Mouse (Mus musculus) liver, embryonic 14.5 days (tissue): ENCODE data around the gene Gadl1. TPM values are rescaled to one million over a fixed set of nuclear protein-coding genes. Genes with fewer than 3 reads are reported as not detected.

ENCODE experiments used
- ATAC-seq: fragments of 200-750 bp; cut with Nextera tagmentation; 2 replicates; pipeline ENCODE4 v1.8.0; 2017; ENCODE audit warnings: moderate number of reproducible peaks, mild to moderate bottlenecking, moderate library complexity; ENCODE audit not compliant: insufficient read depth
- DNase-seq, 3 experiments: peaks; one replicate each; pipeline ENCODE4 v3.0.0-alpha.2; 2012 to 2013; ENCODE audit warnings: low read depth in 3 of 3, low spot score in 3 of 3
- H3K27ac ChIP-seq: fragments of 300-500 bp; sonication (generic); 2 replicates; pipeline ENCODE4 v1.5.1; 2014; ENCODE audit warnings: moderate library complexity, mild to moderate bottlenecking, control low read depth, inconsistent platforms
- H3K27me3 ChIP-seq: fragments of 300-500 bp; sonication (generic); 2 replicates; pipeline ENCODE4 v1.6.1; 2014; ENCODE audit warnings: mild to moderate bottlenecking, low read length, moderate library complexity; ENCODE audit not compliant: control insufficient read depth, insufficient read depth
- H3K36me3 ChIP-seq: fragments of 300-500 bp; sonication (generic); replicated peaks from 2 replicates; pipeline ENCODE4 v1.6.1; 2014; ENCODE audit warnings: low read depth; ENCODE audit not compliant: control insufficient read depth, insufficient read depth
- H3K4me1 ChIP-seq, 2 experiments: fragments of 200-500 bp in 1 of 2; fragments of 300-500 bp in 1 of 2; sonication (generic) in 1 of 2; replicated peaks; 2 replicates each; pipeline ENCODE4 v1.6.1; 2012 to 2014; ENCODE audit warnings: antibody characterized with exemption in 1 of 2, inconsistent platforms in 1 of 2, low read length in 1 of 2; ENCODE audit not compliant: control insufficient read depth in 2 of 2, insufficient read depth in 2 of 2
- H3K4me2 ChIP-seq: fragments of 300-500 bp; sonication (generic); 2 replicates; pipeline ENCODE4 v1.6.1; 2014; ENCODE audit warnings: low read depth, mild to moderate bottlenecking, control low read depth, moderate library complexity
- H3K4me3 ChIP-seq, 2 experiments: fragments of 200-500 bp in 1 of 2; fragments of 300-500 bp in 1 of 2; sonication (generic) in 1 of 2; 2 replicates each; pipeline ENCODE4 v1.5.1; 2012 to 2014; ENCODE audit warnings: low read depth in 2 of 2, low read length in 2 of 2, mild to moderate bottlenecking in 2 of 2, control low read depth in 1 of 2, inconsistent platforms in 1 of 2, moderate library complexity in 1 of 2; ENCODE audit not compliant: insufficient read depth in 1 of 2
- H3K9ac ChIP-seq: fragments of 300-500 bp; sonication (generic); replicated peaks from 2 replicates; pipeline ENCODE4 v1.6.1; 2014; ENCODE audit warnings: mild to moderate bottlenecking, control low read depth, moderate library complexity
- H3K9me3 ChIP-seq: fragments of 300-500 bp; sonication (generic); 2 replicates; pipeline ENCODE4 v1.6.1; 2016; ENCODE audit warnings: low read length, mixed read lengths; ENCODE audit not compliant: control insufficient read depth
- CTCF ChIP-seq: IDR thresholded peaks from 2 replicates; pipeline ENCODE4 v1.5.1; 2016; ENCODE audit warnings: antibody characterized with exemption, low read depth, control low read depth
- EP300 ChIP-seq: IDR thresholded peaks from 2 replicates; pipeline ENCODE4 v1.6.1; 2016; ENCODE audit warnings: antibody characterized with exemption, low read depth
- WGBS: fragments of 180-500 bp; shearing (Covaris S2); extraction: QIAGEN DNeasy Blood & Tissue Kit; methylation state at CpG from one replicate; pipeline ENCODE4 v1.1.7; 2014; ENCODE audit not compliant: insufficient replicate concordance; 5-methylcytosine and 5-hydroxymethylcytosine counted together
- polyA plus RNA-seq, 2 experiments: library from polyadenylated mRNA; depleted of rRNA in 1 of 2; stranded (reverse) in 1 of 2; unstranded in 1 of 2; fragments of >200 nt; fragmentation: Nextera tagmentation in 1 of 2; extraction: Ambion mirVana in 1 of 2; gene quantifications; 2 replicates each; pipeline versions ENCODE4 v1.2.1 to v1.2.3; 2012 to 2014

Gadl1 gene
- polyA plus RNA-seq, 2 experiments = 0.23 TPM; not detected in 1

DNA sequence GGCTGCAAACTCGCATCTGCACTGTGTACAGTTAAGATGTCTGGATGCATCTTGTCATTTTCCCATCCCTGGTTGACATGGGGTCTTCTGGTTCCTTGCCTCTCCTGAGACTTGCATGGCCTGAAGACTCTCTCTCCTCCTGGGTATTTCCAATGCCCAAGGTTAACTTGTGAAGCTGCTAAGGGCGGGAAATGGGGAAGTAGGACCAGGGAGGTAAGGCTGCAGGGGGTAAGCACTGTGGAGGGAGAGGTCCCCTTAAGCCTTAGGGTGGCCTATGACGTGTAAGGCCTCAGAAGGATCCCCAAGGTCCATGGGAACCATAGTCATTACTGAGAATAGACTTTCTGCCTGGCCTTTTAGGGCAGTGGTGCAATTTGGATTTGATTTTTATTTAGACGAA is 132.1 kb downstream of the Gadl1 start:
- Histone ChIP-seq H3K4me1 (no peaks in the 10 kb centered on the region), H3K4me2 (no peak overlapping the region), H3K9ac (no peak overlapping the region), H3K27ac (no peak overlapping the region), H3K27me3 (no peaks in the 10 kb centered on the region), H3K36me3 (no peaks in the 10 kb centered on the region), H3K4me3 (no peak overlapping the region), H3K9me3 (no peaks in the 10 kb centered on the region)
- DNase-seq = no peak
- 47% methylated on average over 4 of the region's 4 CpGs for WGBS
- TF ChIP-seq EP300 = no peak
- no peak for TF ChIP-seq CTCF
- ATAC-seq = no peak

DNA sequence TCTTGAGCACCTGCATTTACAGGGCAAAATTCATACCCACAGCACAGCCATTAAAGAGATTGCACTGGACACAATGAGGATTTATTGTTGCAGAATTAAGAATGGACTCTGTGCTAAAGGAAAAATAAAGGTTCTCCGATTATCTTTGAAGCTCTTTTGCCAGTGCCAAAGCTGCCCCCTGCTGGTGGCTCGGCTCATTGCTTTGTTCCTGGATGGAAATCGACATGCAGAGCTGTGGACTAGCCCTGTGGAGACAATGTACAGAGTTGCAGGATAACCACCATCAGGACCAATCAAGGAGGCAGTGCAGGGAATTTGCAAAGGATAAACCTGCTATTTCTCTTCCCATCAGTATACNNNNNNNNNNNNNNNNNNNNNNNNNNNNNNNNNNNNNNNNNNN is 132.5 kb downstream of the Gadl1 start:
- H3K4me2 ChIP-seq = no peak overlapping the region
- H3K4me1 ChIP-seq = no peaks in the 10 kb centered on the region
- H3K9me3 ChIP-seq = no peaks in the 10 kb centered on the region
- no peaks in the 10 kb centered on the region for H3K36me3 ChIP-seq
- ATAC-seq (no peak), DNase-seq (peak in 2 of 3 experiments; percentile 3)
- no peak overlapping the region for H3K27ac ChIP-seq
- WGBS = 10% methylated on average over 3 of the region's 3 CpGs
- no peak for TF ChIP-seq EP300
- TF ChIP-seq CTCF = peak; percentile 80
- no peaks in the 10 kb centered on the region for H3K27me3 ChIP-seq
- no peak overlapping the region for H3K4me3 ChIP-seq
- no peak overlapping the region for H3K9ac ChIP-seq

DNA sequence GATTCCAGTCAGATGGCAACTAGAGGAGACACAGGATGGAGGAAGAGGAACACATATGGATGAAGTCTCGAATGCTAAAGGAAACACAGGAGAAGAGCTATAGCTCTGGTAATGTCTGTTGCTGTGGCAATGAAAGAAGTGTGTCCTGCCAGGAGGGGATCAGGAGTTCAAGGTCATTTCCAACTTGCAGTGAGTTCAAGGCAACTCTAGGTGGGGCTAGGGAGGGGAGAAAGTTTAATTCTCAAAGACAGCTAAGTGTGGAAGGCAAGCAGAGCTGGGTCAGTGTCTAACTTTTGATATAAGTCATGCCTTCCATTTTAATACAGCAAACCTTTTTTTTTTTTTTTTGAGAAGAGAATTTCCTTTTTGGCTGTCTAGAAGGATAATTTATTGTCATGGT is 140.7 kb downstream of the Gadl1 start:
- no peaks in the 10 kb centered on the region for H3K36me3 ChIP-seq
- 38% methylated on average over 1 of the region's 1 CpGs for WGBS

DNA sequence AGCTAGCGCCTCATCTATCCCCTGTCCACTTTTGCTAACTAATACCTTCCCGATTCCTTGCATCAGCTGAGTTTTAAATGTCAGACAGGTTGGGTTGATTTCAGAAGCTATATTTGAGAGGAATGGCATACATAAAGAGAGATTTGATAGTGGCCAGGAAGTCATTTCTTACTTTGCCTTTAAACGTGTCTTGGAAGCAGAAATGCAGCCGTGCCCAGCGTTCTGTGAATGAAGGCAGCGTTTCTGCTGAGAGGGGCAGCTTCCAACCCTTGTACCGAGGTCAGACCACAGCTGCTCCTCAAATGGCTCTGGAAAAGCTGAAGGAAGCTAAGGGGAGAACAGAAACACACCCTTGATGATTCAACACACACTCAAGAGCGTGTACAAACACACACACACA is 144.7 kb downstream of the Gadl1 start:
- Histone ChIP-seq H3K27me3 (no peaks in the 10 kb centered on the region), H3K4me1 (no peaks in the 10 kb centered on the region)
- DNase-seq = no peak

More for the DNA sequence above, 140.7 kb downstream of the Gadl1 start:
- Histone ChIP-seq H3K9me3 (no peaks in the 10 kb centered on the region), H3K4me2 (no peak overlapping the region), H3K27me3 (no peaks in the 10 kb centered on the region), H3K4me1 (no peaks in the 10 kb centered on the region), H3K4me3 (no peak overlapping the region), H3K27ac (no peak overlapping the region), H3K9ac (no peak overlapping the region)
- no peak for DNase-seq
- no peak for TF ChIP-seq CTCF
- no peak for TF ChIP-seq EP300
- ATAC-seq = no peak

DNA sequence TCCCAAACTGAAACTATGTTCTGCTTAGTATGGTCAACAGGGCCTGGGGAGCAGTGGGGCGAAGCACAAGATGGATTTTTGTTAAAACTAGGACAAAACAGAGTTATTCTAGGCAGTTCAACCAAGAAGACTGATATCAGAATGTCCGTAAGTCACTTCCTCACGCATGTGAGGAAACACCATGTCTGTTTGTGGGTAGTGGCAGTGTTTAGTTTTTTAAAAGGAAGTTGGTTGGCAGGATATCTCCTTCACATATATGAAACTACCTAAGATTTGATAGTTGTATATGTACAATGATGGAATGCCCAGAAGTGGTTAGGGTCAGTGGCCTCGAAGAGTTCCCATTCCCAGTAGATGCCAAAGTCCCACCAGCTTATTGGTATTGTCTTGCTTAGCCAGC is 149.2 kb downstream of the Gadl1 start:
- ATAC-seq (no peak), DNase-seq (no peak)
- Histone ChIP-seq H3K9ac (no peak overlapping the region), H3K4me1 (no peaks in the 10 kb centered on the region), H3K27ac (no peak overlapping the region), H3K36me3 (no peaks in the 10 kb centered on the region), H3K27me3 (no peaks in the 10 kb centered on the region), H3K4me2 (no peak overlapping the region), H3K9me3 (no peaks in the 10 kb centered on the region), H3K4me3 (no peak overlapping the region)
- TF ChIP-seq CTCF = no peak
- no peak for TF ChIP-seq EP300
- WGBS = 32% methylated on average over 4 of the region's 4 CpGs

More for the DNA sequence above, 144.7 kb downstream of the Gadl1 start:
- no peak for TF ChIP-seq EP300
- no peak for TF ChIP-seq CTCF
- H3K9me3 ChIP-seq = no peaks in the 10 kb centered on the region
- H3K36me3 ChIP-seq = no peaks in the 10 kb centered on the region
- no peak overlapping the region for H3K4me2 ChIP-seq
- H3K27ac ChIP-seq = no peak overlapping the region
- H3K4me3 ChIP-seq = no peak overlapping the region
- 71% methylated on average over 8 of the region's 8 CpGs for WGBS
- no peak overlapping the region for H3K9ac ChIP-seq
- no peak for ATAC-seq
